Mouse (Mus musculus) thymus, adult 2 months (tissue): ENCODE measurements around the gene Dna2.

ENCODE experiments used
- CTCF ChIP-seq: fragments of 200-500 bp; IDR thresholded peaks from 2 replicates; pipeline ENCODE4 v1.5.1; 2012; ENCODE audit warnings: mild to moderate bottlenecking, control low read depth, low read length, moderate library complexity, borderline replicate concordance; ENCODE audit not compliant: control insufficient read depth, poor library complexity, insufficient read depth; ENCODE audit errors: extremely low read depth
- POLR2A ChIP-seq: fragments of 200-500 bp; IDR thresholded peaks from 2 replicates; pipeline ENCODE4 v1.6.1; 2012; ENCODE audit warnings: mild to moderate bottlenecking, low read length, control low read depth, moderate library complexity; ENCODE audit not compliant: control insufficient read depth, poor library complexity, insufficient read depth; ENCODE audit errors: extremely low read depth

DNA sequence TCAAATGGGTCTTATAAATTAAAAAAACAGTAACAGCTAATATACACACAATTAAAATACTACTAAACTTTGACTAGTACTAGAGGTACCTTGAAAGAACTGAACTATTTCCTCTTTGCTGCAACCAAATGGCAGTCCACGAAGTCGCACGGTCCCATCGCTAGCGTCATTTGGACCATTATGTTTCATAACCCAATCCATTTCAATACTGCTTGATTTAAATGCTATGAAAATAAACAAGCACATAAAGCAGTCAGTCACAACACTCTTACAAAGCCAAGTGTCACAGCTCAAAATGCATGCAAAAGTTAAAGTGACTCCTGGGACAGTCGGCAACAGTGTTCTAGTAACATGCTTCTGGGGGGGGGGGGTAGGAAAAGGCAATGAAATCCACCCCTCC is 72.5 kb downstream of the Dna2 start:
- no peak for TF ChIP-seq POLR2A
- TF ChIP-seq CTCF: no peak
